Mouse (Mus musculus): Measurements from ENCODE around the gene Acbd4.

- TF ChIP-seq CTCF (conservative IDR thresholded peaks at IDR 0.05; ENCODE audit: low read length) (no peak), NANOG (IDR thresholded peaks at IDR 0.05; ENCODE audit: borderline replicate concordance, low read length) (no peak)
Observed at GRCm38 (mm10) chr11:103074796-103075323, 26.6 kb upstream of the Acbd4 start.

Measured in E14TG2a.4 (cell line).